Mouse (Mus musculus) MEL (cell line): Measurements from ENCODE around the gene Prkag1. TPM values are rescaled to one million over a fixed set of nuclear protein-coding genes. Genes with fewer than 3 reads are reported as not detected.

Experiments
- DNase-seq: peaks from one replicate; pipeline ENCODE4 v3.0.0; 2011; ENCODE audit warnings: low read depth, low spot score
- H3K27ac ChIP-seq: 2 replicates; pipeline ENCODE4 v1.5.1; 2012; ENCODE audit warnings: low read depth, mild to moderate bottlenecking, control low read depth, low read length, moderate library complexity; ENCODE audit not compliant: control insufficient read depth
- H3K27me3 ChIP-seq, 2 experiments: fragments of 150-350 bp in 1 of 2; sonication (generic) in 1 of 2; 2 replicates each; pipeline ENCODE4 v1.6.1; 2012; ENCODE audit warnings: low read length in 2 of 2, mild to moderate bottlenecking in 2 of 2, improper control_type of control experiment in 1 of 2, moderate library complexity in 1 of 2; ENCODE audit not compliant: insufficient read depth in 2 of 2, control insufficient read depth in 1 of 2
- H3K36me3 ChIP-seq, 2 experiments: 2 replicates each; pipeline ENCODE4 v1.6.1; 2012 to 2014; ENCODE audit warnings: low read length in 2 of 2, improper control_type of control experiment in 1 of 2, inconsistent platforms in 1 of 2, mild to moderate bottlenecking in 1 of 2; ENCODE audit not compliant: insufficient read depth in 2 of 2, control insufficient read depth in 1 of 2
- H3K4me1 ChIP-seq, 2 experiments: fragments of 150-350 bp in 1 of 2; sonication (generic) in 1 of 2; 2 replicates each; pipeline ENCODE4 v1.6.1; 2012; ENCODE audit warnings: low read length in 2 of 2, improper control_type of control experiment in 1 of 2, mild to moderate bottlenecking in 1 of 2; ENCODE audit not compliant: insufficient read depth in 2 of 2, control insufficient read depth in 1 of 2
- H3K4me3 ChIP-seq, 2 experiments: fragments of 150-350 bp in 1 of 2; sonication (generic) in 1 of 2; 2 replicates each; pipeline ENCODE4 v1.5.1; 2012; ENCODE audit warnings: low read depth in 2 of 2, low read length in 2 of 2, mild to moderate bottlenecking in 2 of 2, moderate library complexity in 2 of 2, control low read depth in 1 of 2, improper control_type of control experiment in 1 of 2; ENCODE audit not compliant: control insufficient read depth in 1 of 2, insufficient read depth in 1 of 2
- H3K79me2 ChIP-seq: 2 replicates; pipeline ENCODE4 v1.6.1; 2012; ENCODE audit warnings: mild to moderate bottlenecking, low read length, moderate library complexity; ENCODE audit not compliant: control insufficient read depth, poor library complexity, insufficient read depth
- H3K9ac ChIP-seq: 2 replicates; pipeline ENCODE4 v1.6.1; 2012; ENCODE audit warnings: low read depth, mild to moderate bottlenecking, control low read depth, low read length, moderate library complexity; ENCODE audit not compliant: control insufficient read depth, poor library complexity, severe bottlenecking
- H3K9me3 ChIP-seq: fragments of 150-350 bp; sonication (generic); replicated peaks from 2 replicates; pipeline ENCODE4 v1.6.1; 2012; ENCODE audit warnings: mild to moderate bottlenecking, low read length, improper control_type of control experiment, moderate library complexity; ENCODE audit not compliant: insufficient read depth
- CTCF ChIP-seq, 3 experiments: IDR thresholded peaks in 2 of 3; conservative IDR thresholded peaks in 1 of 3; 2 replicates each; pipeline ENCODE4 v1.5.1; 2011 to 2012; ENCODE audit warnings: low read length in 3 of 3, low read depth in 2 of 3, mild to moderate bottlenecking in 2 of 3, improper control_type of control experiment in 1 of 3, inconsistent platforms in 1 of 3, mixed read lengths in 1 of 3, moderate library complexity in 1 of 3; ENCODE audit not compliant: control insufficient read depth in 1 of 3, insufficient read depth in 1 of 3, poor library complexity in 1 of 3, severe bottlenecking in 1 of 3
- E2F4 ChIP-seq: IDR thresholded peaks from 2 replicates; pipeline ENCODE4 v1.6.1; 2011; ENCODE audit warnings: low read depth, low read length, improper control_type of control experiment, borderline replicate concordance
- ELF1 ChIP-seq: IDR thresholded peaks from 2 replicates; pipeline ENCODE4 v1.6.1; 2014; ENCODE audit warnings: low read depth, mild to moderate bottlenecking, inconsistent platforms, low read length, improper control_type of control experiment, moderate library complexity
- EP300 ChIP-seq, 2 experiments: IDR thresholded peaks; 2 replicates each; pipeline ENCODE4 v1.6.1; 2011; ENCODE audit warnings: improper control_type of control experiment in 2 of 2, low read length in 2 of 2, low read depth in 1 of 2, mild to moderate bottlenecking in 1 of 2
- ETS1 ChIP-seq: IDR thresholded peaks from 2 replicates; pipeline ENCODE4 v1.6.1; 2012; ENCODE audit warnings: low read depth, mild to moderate bottlenecking, inconsistent platforms, low read length, improper control_type of control experiment, moderate library complexity
- GATA1 ChIP-seq: IDR thresholded peaks from 2 replicates; pipeline ENCODE4 v1.6.1; 2011; ENCODE audit warnings: low read depth, low read length, improper control_type of control experiment
- JUND ChIP-seq: IDR thresholded peaks from 2 replicates; pipeline ENCODE4 v1.6.1; 2011; ENCODE audit warnings: low read depth, mild to moderate bottlenecking, improper control_type of control experiment, low read length
- KAT2A ChIP-seq: conservative IDR thresholded peaks from 2 replicates; pipeline ENCODE4 v1.6.1; 2012; ENCODE audit warnings: low read depth, low read length, improper control_type of control experiment, inconsistent platforms
- MAFK ChIP-seq: IDR thresholded peaks from 2 replicates; pipeline ENCODE4 v1.6.1; 2011; ENCODE audit warnings: low read depth, mild to moderate bottlenecking, low read length, improper control_type of control experiment, borderline replicate concordance
- MEF2A ChIP-seq: IDR thresholded peaks from 2 replicates; pipeline ENCODE4 v1.6.1; 2014; ENCODE audit warnings: low read depth, mild to moderate bottlenecking, inconsistent platforms, low read length, improper control_type of control experiment; ENCODE audit not compliant: poor library complexity, insufficient replicate concordance, severe bottlenecking; ENCODE audit errors: extremely low read depth
- MYC ChIP-seq: IDR thresholded peaks from 2 replicates; pipeline ENCODE4 v1.6.1; 2011; ENCODE audit warnings: low read depth, mild to moderate bottlenecking, low read length, improper control_type of control experiment, moderate library complexity
- NRF1 ChIP-seq: IDR thresholded peaks from 2 replicates; pipeline ENCODE4 v1.6.1; 2014; ENCODE audit warnings: low read depth, mild to moderate bottlenecking, inconsistent platforms, low read length, improper control_type of control experiment, moderate library complexity; ENCODE audit not compliant: poor library complexity, insufficient read depth, severe bottlenecking
- POLR2A ChIP-seq, 2 experiments: IDR thresholded peaks; 2 replicates each; pipeline ENCODE4 v1.6.1; 2011 to 2012; ENCODE audit warnings: low read length in 2 of 2, mild to moderate bottlenecking in 2 of 2, control low read depth in 1 of 2, improper control_type of control experiment in 1 of 2, low read depth in 1 of 2, moderate library complexity in 1 of 2; ENCODE audit not compliant: control insufficient read depth in 1 of 2, insufficient read depth in 1 of 2, poor library complexity in 1 of 2
- POLR2AphosphoS5 ChIP-seq: IDR thresholded peaks from 2 replicates; pipeline ENCODE4 v1.6.1; 2012; ENCODE audit warnings: low read depth, borderline replicate concordance, mild to moderate bottlenecking, inconsistent platforms, low read length, moderate library complexity, mixed read lengths
- RCOR1 ChIP-seq: IDR thresholded peaks from 2 replicates; pipeline ENCODE4 v1.6.1; 2012; ENCODE audit warnings: low read depth, mild to moderate bottlenecking, inconsistent platforms, low read length, improper control_type of control experiment
- SIN3A ChIP-seq: IDR thresholded peaks from 2 replicates; pipeline ENCODE4 v1.6.1; 2012; ENCODE audit warnings: low read length, improper control_type of control experiment, inconsistent platforms
- SMC3 ChIP-seq: IDR thresholded peaks from 2 replicates; pipeline ENCODE4 v1.6.1; 2011; ENCODE audit warnings: low read depth, low read length, improper control_type of control experiment
- TAL1 ChIP-seq: IDR thresholded peaks from 2 replicates; pipeline ENCODE4 v1.6.1; 2012; ENCODE audit warnings: mild to moderate bottlenecking, inconsistent platforms, low read length, moderate library complexity, mixed read lengths
- TBP ChIP-seq: IDR thresholded peaks from 2 replicates; pipeline ENCODE4 v1.8.0; 2011; ENCODE audit warnings: low read depth, low read length, improper control_type of control experiment
- TCF12 ChIP-seq: IDR thresholded peaks from 2 replicates; pipeline ENCODE4 v1.6.1; 2014; ENCODE audit warnings: low read depth, mild to moderate bottlenecking, inconsistent platforms, low read length, improper control_type of control experiment, moderate library complexity
- UBTF ChIP-seq: IDR thresholded peaks from 2 replicates; pipeline ENCODE4 v1.6.1; 2012; ENCODE audit warnings: low read depth, mild to moderate bottlenecking, inconsistent platforms, low read length, improper control_type of control experiment, moderate library complexity, borderline replicate concordance; ENCODE audit not compliant: insufficient read depth
- USF1 ChIP-seq: IDR thresholded peaks from 2 replicates; pipeline ENCODE4 v1.6.1; 2014; ENCODE audit warnings: low read depth, mild to moderate bottlenecking, inconsistent platforms, low read length, improper control_type of control experiment, moderate library complexity
- ZC3H11A ChIP-seq: IDR thresholded peaks from 2 replicates; pipeline ENCODE4 v1.6.1; 2012; ENCODE audit warnings: low read depth, mild to moderate bottlenecking, inconsistent platforms, low read length, improper control_type of control experiment
- ZNF384 ChIP-seq: IDR thresholded peaks from 2 replicates; pipeline ENCODE4 v1.6.1; 2012; ENCODE audit warnings: low read depth, mild to moderate bottlenecking, inconsistent platforms, low read length, improper control_type of control experiment
- polyA plus RNA-seq, 2 experiments: library from polyadenylated mRNA; stranded (reverse) in 1 of 2; unstranded in 1 of 2; fragments of >175 nt in 1 of 2; fragments of >200 nt in 1 of 2; gene quantifications; 2 replicates each; pipeline versions ENCODE4 v1.2.1 to v1.2.4; 2012; ENCODE audit warnings: low replicate concordance in 2 of 2, low read depth in 1 of 2; ENCODE audit not compliant: insufficient read length in 2 of 2, insufficient read depth in 1 of 2, missing spikeins in 1 of 2
- total RNA-seq: library from RNA; depleted of rRNA; stranded (reverse); fragments of 300-350 nt; gene quantifications from 2 replicates; pipeline ENCODE4 v1.2.3, GENCODE M21; 2012

Prkag1 gene
- total and polyA plus RNA-seq, 3 experiments, result 122 to 348 (median 141) TPM

- Histone ChIP-seq H3K4me3 (no peak overlapping the region), H3K4me1 (no peaks in the 10 kb centered on the region), H3K27me3 (no peaks in the 10 kb centered on the region), H3K36me3 (peaks cover 0 to 40% of the 10 kb centered on the region in 2 experiments; a peak in 2 of 4 replicates), H3K9me3 (no peaks in the 10 kb centered on the region), H3K79me2 (no peaks in the 10 kb centered on the region; the same call in 1 of the 2 replicates), H3K9ac (no peak overlapping the region), H3K27ac (no peak overlapping the region)
- no peak for TF ChIP-seq POLR2A (IDR thresholded peaks at IDR 0.05; ENCODE audit: control insufficient read depth in 1 of 2, insufficient read depth in 1 of 2, low read depth in 1 of 2, low read length in 2 of 2, poor library complexity in 1 of 2)
- no peak for TF ChIP-seq TCF12
- no peak for TF ChIP-seq ELF1
- TF ChIP-seq MYC, result no peak
- no peak for TF ChIP-seq NRF1
- no peak for TF ChIP-seq RCOR1
- TF ChIP-seq JUND, result no peak
- no peak for TF ChIP-seq ZNF384
- TF ChIP-seq MAFK, result no peak
- TF ChIP-seq SIN3A, result no peak
- no peak for TF ChIP-seq EP300 (IDR thresholded peaks at IDR 0.05; ENCODE audit: low read depth in 1 of 2, low read length in 2 of 2)
- TF ChIP-seq UBTF, result no peak
- TF ChIP-seq USF1, result no peak
- TF ChIP-seq KAT2A, result no peak
- no peak for TF ChIP-seq TAL1
- TF ChIP-seq E2F4, result no peak
- no peak for TF ChIP-seq ZC3H11A
- no peak for TF ChIP-seq POLR2AphosphoS5
- no peak for TF ChIP-seq MEF2A
- TF ChIP-seq TBP, result no peak
- no peak for DNase-seq
Observed at GRCm38 (mm10) chr15:98849165-98849564, 17.8 kb upstream of the Prkag1 start.

- Histone ChIP-seq H3K4me3 (no peak overlapping the region), H3K79me2 (no peaks in the 10 kb centered on the region; the same call in 1 of the 2 replicates)
- no peak for TF ChIP-seq EP300 (IDR thresholded peaks at IDR 0.05; ENCODE audit: low read depth in 1 of 2, low read length in 2 of 2)
- no peak for TF ChIP-seq MYC
- no peak for TF ChIP-seq GATA1
- no peak for TF ChIP-seq NRF1
- no peak for TF ChIP-seq ETS1
- no peak for TF ChIP-seq TAL1
- TF ChIP-seq ZC3H11A, result no peak
- no peak for TF ChIP-seq POLR2A (IDR thresholded peaks at IDR 0.05; ENCODE audit: control insufficient read depth in 1 of 2, insufficient read depth in 1 of 2, low read depth in 1 of 2, low read length in 2 of 2, poor library complexity in 1 of 2)
- no peak for TF ChIP-seq SIN3A
- no peak for TF ChIP-seq ELF1
- no peak for TF ChIP-seq POLR2AphosphoS5
- no peak for TF ChIP-seq SMC3
- no peak for TF ChIP-seq ZNF384
- no peak for TF ChIP-seq CTCF (IDR thresholded peaks at IDR 0.05 in 2 of 3, conservative IDR thresholded peaks at IDR 0.05 in 1 of 3; ENCODE audit: control insufficient read depth in 1 of 3, insufficient read depth in 1 of 3, low read depth in 2 of 3, low read length in 3 of 3, poor library complexity in 1 of 3, severe bottlenecking in 1 of 3)
Observed at GRCm38 (mm10) chr15:98846140-98846539, 14.8 kb upstream of the Prkag1 start.

More at GRCm38 (mm10) chr15:98846140-98846539, 14.8 kb upstream of the Prkag1 start:
- Histone ChIP-seq H3K36me3 (peaks cover 0 to 39% of the 10 kb centered on the region in 2 experiments; a peak in 2 of 4 replicates), H3K27ac (no peak overlapping the region), H3K9ac (no peak overlapping the region), H3K27me3 (no peaks in the 10 kb centered on the region), H3K9me3 (no peaks in the 10 kb centered on the region), H3K4me1 (no peaks in the 10 kb centered on the region)
- no peak for DNase-seq
